Mouse (Mus musculus) megakaryocyte-erythroid progenitor cell, adult 5-6 weeks (primary cell): ENCODE results near the gene 3100002H09Rik. TPM values are rescaled to one million over a fixed set of nuclear protein-coding genes. Genes with fewer than 3 reads are reported as not detected.

Experiments used
- ATAC-seq: replicated peaks from 2 replicates; pipeline ENCODE4 v1.8.0; 2016; ENCODE audit warnings: mild to moderate bottlenecking, inconsistent platforms; ENCODE audit not compliant: severe bottlenecking, poor library complexity, low FRiP score, low TSS enrichment
- total RNA-seq, 2 experiments: library from RNA; stranded (forward) in 1 of 2; stranded (reverse) in 1 of 2; fragments of 200-1000, 215-1000 nt in 1 of 2; fragments of >200 nt in 1 of 2; fragmentation: Nextera tagmentation in 1 of 2; gene quantifications; 2 replicates each; pipeline ENCODE4 v1.2.3; 2014 to 2017

The 3100002H09Rik gene
- total RNA-seq, 2 experiments from 2014 or later: not detected

DNA sequence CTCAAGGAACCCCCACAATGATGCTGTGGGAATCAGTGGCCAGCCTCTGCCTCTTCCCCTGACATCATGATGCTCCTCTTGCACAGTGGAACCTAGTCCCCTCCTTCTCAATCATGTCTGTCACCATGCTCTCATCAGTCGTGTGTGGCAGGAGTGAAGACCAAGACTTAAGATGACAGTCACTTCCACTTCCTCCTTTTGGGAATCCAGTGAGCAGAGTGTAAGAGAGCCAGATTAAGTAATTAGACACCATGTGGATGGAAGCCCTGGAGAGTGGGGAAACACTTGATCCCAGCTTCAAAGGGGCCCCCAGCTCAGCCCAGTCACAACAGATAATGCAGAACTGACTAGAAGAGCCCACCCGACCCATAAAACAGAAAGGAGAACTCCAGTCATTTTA, 47.2 kb downstream of the 3100002H09Rik start:
- ATAC-seq: no peak

DNA sequence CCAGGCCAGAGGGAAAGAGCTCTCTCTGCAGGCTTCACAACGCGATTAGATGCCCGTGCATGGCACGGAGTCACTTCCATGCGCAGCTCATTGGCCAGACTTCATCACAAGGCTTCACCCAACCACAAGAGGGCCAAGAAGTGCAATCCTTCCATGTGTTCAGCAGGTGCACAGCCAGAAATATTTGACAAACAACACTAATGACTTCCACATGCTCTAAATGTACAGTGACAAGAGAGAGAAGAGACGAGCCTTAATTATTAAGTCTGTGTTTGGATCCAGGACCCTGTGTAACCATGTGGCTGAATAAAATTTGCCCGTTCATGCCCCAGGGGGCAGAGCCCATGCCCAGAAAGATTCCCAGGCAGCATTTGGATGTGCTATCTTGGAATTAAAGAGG, 47.9 kb downstream of the 3100002H09Rik start:
- ATAC-seq: no peak

Other genes starting within 250 kb of the 3100002H09Rik start
- gene Pou3f1, start 46.0 kb upstream of the 3100002H09Rik start, total RNA-seq (2014; fragmentation: Nextera tagmentation): not detected in 2 replicates
- gene Pou3f1, start 46.0 kb upstream of the 3100002H09Rik start, total RNA-seq (2017): 0.23 TPM in 1 of 2 replicates, not detected in the other
- gene Utp11, start 82.8 kb upstream of the 3100002H09Rik start, total RNA-seq (2014; fragmentation: Nextera tagmentation): 54.9 and 55.0 TPM in 2 replicates
- 101 and 103 TPM in 2 replicates for gene Utp11, start 82.8 kb upstream of the 3100002H09Rik start, total RNA-seq (2017)
- 3.3 and 5.3 TPM in 2 replicates for gene Fhl3, start 89.9 kb upstream of the 3100002H09Rik start, total RNA-seq (2014; fragmentation: Nextera tagmentation)
- gene Fhl3, start 89.9 kb upstream of the 3100002H09Rik start, total RNA-seq (2017): 0.42 and 4.1 TPM in 2 replicates
- 99.2 and 101 TPM in 2 replicates for gene Sf3a3, start 104.0 kb upstream of the 3100002H09Rik start, total RNA-seq (2014; fragmentation: Nextera tagmentation)
- 208 and 222 TPM in 2 replicates for gene Sf3a3, start 104.0 kb upstream of the 3100002H09Rik start, total RNA-seq (2017)
- gene Inpp5b, start 131.0 kb upstream of the 3100002H09Rik start, total RNA-seq (2014; fragmentation: Nextera tagmentation): 77.5 and 89.7 TPM in 2 replicates
- gene Inpp5b, start 131.0 kb upstream of the 3100002H09Rik start, total RNA-seq (2017): 43.6 and 56.5 TPM in 2 replicates
- gene Mtf1, start 191.3 kb upstream of the 3100002H09Rik start, total RNA-seq (2014; fragmentation: Nextera tagmentation): 38.3 and 50.7 TPM in 2 replicates
- 35.2 and 44.4 TPM in 2 replicates for gene Mtf1, start 191.3 kb upstream of the 3100002H09Rik start, total RNA-seq (2017)
- 32.1 and 62.2 TPM in 2 replicates for gene Yrdc, start 239.9 kb upstream of the 3100002H09Rik start, total RNA-seq (2014; fragmentation: Nextera tagmentation)
- gene Yrdc, start 239.9 kb upstream of the 3100002H09Rik start, total RNA-seq (2017): 15.5 and 30.5 TPM in 2 replicates
- 11.8 and 14.4 TPM in 2 replicates for gene 1110065P20Rik, start 240.4 kb upstream of the 3100002H09Rik start, total RNA-seq (2014; fragmentation: Nextera tagmentation)
- gene 1110065P20Rik, start 240.4 kb upstream of the 3100002H09Rik start, total RNA-seq (2017): 1.5 and 4.2 TPM in 2 replicates